In the genomic region with DNA sequence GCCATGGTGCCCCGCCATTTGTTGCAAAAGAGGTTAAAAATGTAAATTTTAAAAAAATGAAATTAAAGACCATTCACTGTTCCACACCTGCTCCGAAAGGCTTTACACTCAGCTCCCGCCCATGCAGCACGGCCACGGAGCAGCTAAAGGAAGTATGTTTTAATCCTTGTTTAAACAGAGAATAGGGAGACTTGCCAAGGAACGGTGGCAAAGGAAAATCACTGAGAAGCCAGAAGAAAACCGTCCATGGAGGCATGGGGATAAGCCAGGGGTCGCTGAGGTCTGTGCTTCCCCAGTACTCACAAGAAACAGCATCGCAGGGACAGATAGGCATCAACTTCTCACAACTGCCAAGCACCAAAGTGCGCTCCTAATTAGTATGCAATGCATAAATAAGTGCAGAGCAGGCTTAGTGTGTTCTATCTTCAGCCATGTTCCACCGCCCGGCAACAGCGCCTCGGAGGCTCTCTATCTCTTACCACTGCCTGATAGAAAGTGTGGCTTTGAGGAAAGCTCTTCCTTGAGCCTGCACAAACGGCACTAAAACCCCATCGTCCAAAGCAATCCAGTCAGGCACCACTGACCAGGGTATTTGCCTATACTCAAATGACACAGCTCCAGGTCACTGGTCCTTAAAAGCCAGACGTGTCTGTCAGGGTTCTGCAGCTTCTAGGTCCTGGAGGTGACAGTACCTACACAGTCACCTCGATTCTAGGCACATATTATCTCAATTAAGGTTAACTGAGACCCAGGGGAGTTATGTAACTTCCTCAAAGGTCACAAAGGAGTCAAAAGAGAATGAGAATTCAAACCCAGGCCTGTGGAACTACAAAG, we compare ENCODE assay signal across 8 mouse cellular contexts.
DNase-seq lines count a peak whose midpoint lies in the region; ATAC-seq lines count a peak whose summit lies in the region.

No protein-coding gene starts in this region.

- peak overlapping the region; percentile 33; the same call in 1 of the 2 replicates for H3K27ac ChIP-seq in heart, embryonic 13.5 days (replicated peaks)
- peak overlapping the region; percentile 43; the same call in 1 of the 2 replicates for H3K27ac ChIP-seq in midbrain, embryonic 14.5 days (replicated peaks; ENCODE audit: low read depth, low read length)

- H3K9ac ChIP-seq in heart, embryonic 13.5 days: peak overlapping the region; percentile 28; the same call in 1 of the 2 replicates
- H3K9ac ChIP-seq in midbrain, embryonic 14.5 days (replicated peaks; ENCODE audit: low read length): peak overlapping the region; percentile 38

- 37% methylated on average over 18 of the region's 18 CpGs for WGBS in heart, embryonic 13.5 days
- 18% methylated on average over 18 of the region's 18 CpGs for WGBS in midbrain, embryonic 14.5 days

- DNase-seq in heart, adult 18-20 months: peak; percentile 27 to 35
- DNase-seq in heart, postnatal 36 days: no peak
- peak; percentile 46 to 57 for DNase-seq in kidney, postnatal 25 days
- DNase-seq in midbrain, embryonic 14.5 days: peak; percentile 56
- DNase-seq in c-Kit-positive CD71-positive TER-119-positive erythroid progenitor cells, embryonic 14.5 days (ENCODE audit: low spot score): no peak
- no peak for DNase-seq in Muller cell, postnatal 12 days (ENCODE audit: inconsistent ontology term)
- no peak for DNase-seq in gastrocnemius, postnatal 4 days (ENCODE audit: low spot score in 2 of 2)

- intact Hi-C loops in heart, postnatal 36 days (cut with DNase I): no loop called here

- no peak for ATAC-seq in heart, embryonic 13.5 days (ENCODE audit: extremely low read depth, insufficient number of reproducible peaks, low FRiP score, low TSS enrichment)
- ATAC-seq in midbrain, embryonic 14.5 days (ENCODE audit: low FRiP score, low TSS enrichment): no peak; the same call in 1 of the 2 replicates

- no peaks in the 10 kb centered on the region for H3K36me3 ChIP-seq in heart, embryonic 13.5 days
- no peaks in the 10 kb centered on the region for H3K36me3 ChIP-seq in midbrain, embryonic 14.5 days (ENCODE audit: control insufficient read depth, insufficient read depth, low read length)

- H3K4me1 ChIP-seq in heart, embryonic 13.5 days: peaks cover 71% of the 10 kb centered on the region
- peaks cover 55% of the 10 kb centered on the region for H3K4me1 ChIP-seq in midbrain, embryonic 14.5 days (ENCODE audit: control insufficient read depth, insufficient read depth, low read length)

- peak overlapping the region; percentile 17 for H3K4me3 ChIP-seq in heart, embryonic 13.5 days
- no peak overlapping the region for H3K4me3 ChIP-seq in midbrain, embryonic 14.5 days (replicated peaks; ENCODE audit: low read depth, low read length)

- H3K4me2 ChIP-seq in heart, embryonic 13.5 days: peak overlapping the region; percentile 55
- peak overlapping the region; percentile 40 for H3K4me2 ChIP-seq in midbrain, embryonic 14.5 days (ENCODE audit: low read length)

- H3K9me3 ChIP-seq in heart, embryonic 13.5 days: no peaks in the 10 kb centered on the region
- H3K9me3 ChIP-seq in midbrain, embryonic 14.5 days (ENCODE audit: control insufficient read depth, low read length): no peaks in the 10 kb centered on the region

- H3K27me3 ChIP-seq in heart, embryonic 13.5 days (replicated peaks): no peaks in the 10 kb centered on the region
- no peaks in the 10 kb centered on the region for H3K27me3 ChIP-seq in midbrain, embryonic 14.5 days (ENCODE audit: control insufficient read depth, insufficient read depth, low read length)

Comparison
In these comparisons a context has a peak if more than half of its experiments do, and no peak if none do; other contexts are left out.
1. DNase-seq: peak in heart, adult 18-20 months (2 of 2), kidney, postnatal 25 days (2 of 2) and midbrain, embryonic 14.5 days (single experiment); none in heart, postnatal 36 days (0 of 2), c-Kit-positive CD71-positive TER-119-positive erythroid progenitor cells, embryonic 14.5 days (single experiment), Muller cell, postnatal 12 days (single experiment) and gastrocnemius, postnatal 4 days (0 of 2).